Mouse (Mus musculus): ENCODE data around the gene Fmnl2.

GRCm38 (mm10) chr2:52867781-52868180, 10.1 kb downstream of the Fmnl2 start:
- TF ChIP-seq CTCF (IDR thresholded peaks at IDR 0.05; ENCODE audit: low read depth, low read length) (no peak), POLR2A (IDR thresholded peaks at IDR 0.05; ENCODE audit: borderline replicate concordance, low read depth, low read length) (no peak)

Measured in bone marrow macrophage, adult 2 months (primary cell).